Mouse (Mus musculus) ovary, postnatal 14 days (tissue): ENCODE measurements around the gene Mob3b.

Experiments used
- DNase-seq: peaks from one replicate; pipeline ENCODE4 v3.0.0; 2022; ENCODE audit warnings: low spot score

Mob3b gene

GRCm38 (mm10) chr4:34899322-34899721, 258.0 kb downstream of the Mob3b start:
- no peak for DNase-seq
